Comparison of ENCODE assay signal across 8 mouse cellular contexts in genomic region chr10:41450780-41451522, GRCm38 (mm10). TPM values are rescaled to one million over a fixed set of nuclear protein-coding genes. Genes with fewer than 3 reads are reported as not detected.
DNase-seq lines count a peak whose midpoint lies in the region; ATAC-seq and TF ChIP-seq lines count a peak whose summit lies in the region.

No protein-coding gene starts in this region.

- ATAC-seq in liver, embryonic 12.5 days = no peak

- no peaks in the 10 kb centered on the region for H3K79me2 ChIP-seq in heart, adult 2 months (replicated peaks; ENCODE audit: control insufficient read depth, insufficient read depth, low read length)

- no peak for TF ChIP-seq EP300 in heart, adult 2 months (IDR thresholded peaks at IDR 0.05; ENCODE audit: insufficient read depth, low read depth, low read length)

- no peak for TF ChIP-seq POLR2A in heart, adult 2 months (IDR thresholded peaks at IDR 0.05; ENCODE audit: insufficient read depth, low read depth, low read length)

- WGBS in heart, adult 2 months = 51% methylated on average over 18 of the region's 18 CpGs
- WGBS in forebrain, embryonic 10.5 days = 62% methylated on average over 18 of the region's 18 CpGs
- WGBS in liver, embryonic 12.5 days (ENCODE audit: insufficient replicate concordance) = 49% methylated on average over 18 of the region's 18 CpGs

- peak overlapping the region; percentile 86 for H3K4me2 ChIP-seq in liver, embryonic 12.5 days

- no peaks in the 10 kb centered on the region for H3K9me3 ChIP-seq in forebrain, embryonic 10.5 days
- H3K9me3 ChIP-seq in liver, embryonic 12.5 days (replicated peaks) = no peaks in the 10 kb centered on the region

- H3K27me3 ChIP-seq in heart, adult 2 months (ENCODE audit: control insufficient read depth, insufficient read depth, low read length) = no peaks in the 10 kb centered on the region
- no peaks in the 10 kb centered on the region for H3K27me3 ChIP-seq in forebrain, embryonic 10.5 days (ENCODE audit: poor library complexity, severe bottlenecking)
- H3K27me3 ChIP-seq in liver, embryonic 12.5 days (replicated peaks) = no peaks in the 10 kb centered on the region

- H3K4me1 ChIP-seq in heart, adult 2 months (ENCODE audit: control insufficient read depth, insufficient read depth, low read length) = peaks cover 2% of the 10 kb centered on the region; the same call in 1 of the 2 replicates
- H3K4me1 ChIP-seq in forebrain, embryonic 10.5 days = peaks cover 21% of the 10 kb centered on the region
- H3K4me1 ChIP-seq in liver, embryonic 12.5 days = peaks cover 44% of the 10 kb centered on the region

- H3K36me3 ChIP-seq in heart, adult 2 months (ENCODE audit: control insufficient read depth, insufficient read depth, low read length) = no peaks in the 10 kb centered on the region
- peaks cover 38% of the 10 kb centered on the region for H3K36me3 ChIP-seq in forebrain, embryonic 10.5 days (replicated peaks)
- H3K36me3 ChIP-seq in liver, embryonic 12.5 days = peaks cover 31% of the 10 kb centered on the region

- H3K27ac ChIP-seq in heart, adult 2 months = peak overlapping the region; percentile 90
- peak overlapping the region; percentile 88 for H3K27ac ChIP-seq in forebrain, embryonic 10.5 days
- H3K27ac ChIP-seq in liver, embryonic 12.5 days = peak overlapping the region; percentile 52

- no peak for DNase-seq in heart, adult 2 months
- no peak for DNase-seq in heart, adult 9 months (ENCODE audit: low spot score in 2 of 2)
- peak; percentile 20 for DNase-seq in 416B (ENCODE audit: low read depth)
- no peak for DNase-seq in forebrain, embryonic 10.5 days (ENCODE audit: extremely low spot score, low spot score)
- no peak for DNase-seq in adrenal gland, postnatal 36 days
- DNase-seq in B cell, adult 2 months = no peak
- no peak for DNase-seq in c-Kit-positive CD71-positive TER-119-positive erythroid progenitor cells, embryonic 14.5 days (ENCODE audit: low spot score)

- peak overlapping the region; percentile 96 for H3K9ac ChIP-seq in heart, adult 2 months (ENCODE audit: low read depth, low read length)
- peak overlapping the region; percentile 79 for H3K9ac ChIP-seq in liver, embryonic 12.5 days

- intact Hi-C loops in heart, adult 2 months (cut with DNase I) = loop anchor here (1.0 kb wide), 2 partner anchors 26 to 39 kb away; partner anchors contain the start of genes Ppil6 and Smpd2

- no peak for TF ChIP-seq CTCF in heart, adult 2 months (IDR thresholded peaks at IDR 0.05)

- H3K4me3 ChIP-seq in heart, adult 2 months = peak overlapping the region; percentile 81
- H3K4me3 ChIP-seq in forebrain, embryonic 10.5 days = peak overlapping the region; percentile 89
- H3K4me3 ChIP-seq in liver, embryonic 12.5 days = peak overlapping the region; percentile 72

RNA-seq across cellular contexts. Expression of gene Zbtb24, which starts 0.8 kb away (rescaled TPM):
- 1 to 10 TPM; 6.9 to 7.9 TPM for total RNA-seq in heart, adult 2 months (2021)
- polyA plus RNA-seq in heart, adult 2 months (2012; rRNA removed) = 6.0 and 8.7 TPM in 2 replicates
- polyA plus RNA-seq in forebrain, embryonic 10.5 days (2016; fragmentation: Nextera tagmentation; extraction: Ambion mirVana) = 16.0 and 17.7 TPM in 2 replicates
- 7.3 and 8.5 TPM in 2 replicates for polyA plus RNA-seq in liver, embryonic 12.5 days (2016; fragmentation: Nextera tagmentation; extraction: Ambion mirVana)
- 10 to 100 TPM; 16.9 to 19.9 TPM for total RNA-seq in adrenal gland, postnatal 36 days (2021)

RNA-seq across cellular contexts. Expression of gene Mical1, which starts 25.2 kb away (rescaled TPM):
- total RNA-seq in heart, adult 2 months (2021) = 10 to 100 TPM in 1 of 2 experiments, 1 to 10 TPM in 1; 9.6 to 11.0 TPM
- polyA plus RNA-seq in heart, adult 2 months (2012; rRNA removed) = 18.5 and 20.3 TPM in 2 replicates
- 48.3 and 50.0 TPM in 2 replicates for polyA plus RNA-seq in forebrain, embryonic 10.5 days (2016; fragmentation: Nextera tagmentation; extraction: Ambion mirVana)
- polyA plus RNA-seq in liver, embryonic 12.5 days (2016; fragmentation: Nextera tagmentation; extraction: Ambion mirVana) = 10.6 TPM in 2 replicates
- 1 to 10 TPM; 7.8 to 9.8 TPM for total RNA-seq in adrenal gland, postnatal 36 days (2021)

RNA-seq across cellular contexts. Expression of gene Smpd2, which starts 39.2 kb away (rescaled TPM):
- total RNA-seq in heart, adult 2 months (2021) = 10 to 100 TPM; 31.8 to 36.2 TPM
- polyA plus RNA-seq in heart, adult 2 months (2012; rRNA removed) = 60.2 and 60.8 TPM in 2 replicates
- 64.7 and 65.6 TPM in 2 replicates for polyA plus RNA-seq in forebrain, embryonic 10.5 days (2016; fragmentation: Nextera tagmentation; extraction: Ambion mirVana)
- polyA plus RNA-seq in liver, embryonic 12.5 days (2016; fragmentation: Nextera tagmentation; extraction: Ambion mirVana) = 12.2 and 13.4 TPM in 2 replicates
- 10 to 100 TPM; 20.5 to 27.0 TPM for total RNA-seq in adrenal gland, postnatal 36 days (2021)

RNA-seq across cellular contexts. Expression of gene Ppil6, which starts 39.3 kb away (rescaled TPM):
- 1 to 10 TPM in 1 of 2 experiments, under 1 TPM in 1; 0.84 to 1.7 TPM for total RNA-seq in heart, adult 2 months (2021)
- 0.59 and 1.2 TPM in 2 replicates for polyA plus RNA-seq in heart, adult 2 months (2012; rRNA removed)
- 0.71 and 1.8 TPM in 2 replicates for polyA plus RNA-seq in forebrain, embryonic 10.5 days (2016; fragmentation: Nextera tagmentation; extraction: Ambion mirVana)
- 0.12 TPM in 1 of 2 replicates, not detected in the other for polyA plus RNA-seq in liver, embryonic 12.5 days (2016; fragmentation: Nextera tagmentation; extraction: Ambion mirVana)
- 1 to 10 TPM in 1 of 2 experiments, under 1 TPM in 1; 0.50 to 1.2 TPM for total RNA-seq in adrenal gland, postnatal 36 days (2021)
